Mouse (Mus musculus) heart, adult 9 months (tissue): ENCODE data around the gene Cmklr1.

ENCODE experiments used
- DNase-seq, 2 experiments: peaks; one replicate each; pipeline ENCODE4 v3.0.0; 2022; ENCODE audit warnings: low spot score in 2 of 2

The Cmklr1 gene

GRCm38 (mm10) chr5:113652215-113652614, 2.0 kb upstream of the Cmklr1 start:
- DNase-seq = no peak

DNA sequence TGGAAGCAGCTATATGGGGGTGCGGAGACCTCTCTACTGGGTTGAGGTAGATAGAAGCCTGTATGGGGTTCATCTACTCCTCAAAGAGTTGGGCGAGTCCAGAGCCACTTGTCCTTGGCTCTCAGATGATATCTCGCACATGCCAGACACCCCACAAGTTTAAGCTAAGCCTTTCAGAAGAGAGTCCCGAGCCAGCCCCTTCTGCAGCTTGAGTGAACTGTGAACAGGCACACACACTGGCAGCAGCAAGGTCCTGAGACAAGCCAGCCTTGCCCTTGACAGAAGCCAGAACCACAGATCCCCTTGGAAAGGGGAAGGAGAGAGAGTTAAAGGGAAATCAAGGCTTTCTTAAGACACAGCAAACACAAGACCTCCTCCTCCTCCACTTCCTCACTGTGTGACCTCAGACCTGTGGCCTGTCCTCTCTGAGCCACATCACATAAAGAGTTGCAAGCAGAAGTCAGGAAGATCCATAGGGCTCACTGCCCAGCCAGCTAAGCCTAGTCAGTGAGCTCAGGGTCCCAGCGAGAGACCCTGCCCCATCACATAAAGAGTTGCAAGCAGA, 1.5 kb downstream of the Cmklr1 start:
- no peak for DNase-seq

DNA sequence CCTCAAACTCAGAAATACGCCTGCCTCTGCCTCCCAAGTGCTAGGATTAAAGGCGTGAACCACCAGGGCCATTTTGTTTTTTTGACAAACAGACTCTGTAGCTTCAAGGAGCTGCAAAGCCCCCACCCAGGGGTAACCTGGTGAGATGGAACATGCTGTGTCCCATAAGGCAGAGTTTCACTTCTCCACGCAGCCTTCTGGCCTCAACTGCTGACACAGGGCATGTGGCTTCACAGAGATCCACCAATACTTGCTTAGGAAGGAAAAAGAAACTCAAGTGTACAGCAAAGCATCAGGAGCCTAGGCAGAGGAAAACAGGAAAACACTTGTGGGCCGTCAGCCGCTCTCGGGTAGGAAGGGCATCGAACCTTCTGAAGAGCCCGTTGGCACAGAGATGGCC, 3.1 kb downstream of the Cmklr1 start:
- no peak for DNase-seq

DNA sequence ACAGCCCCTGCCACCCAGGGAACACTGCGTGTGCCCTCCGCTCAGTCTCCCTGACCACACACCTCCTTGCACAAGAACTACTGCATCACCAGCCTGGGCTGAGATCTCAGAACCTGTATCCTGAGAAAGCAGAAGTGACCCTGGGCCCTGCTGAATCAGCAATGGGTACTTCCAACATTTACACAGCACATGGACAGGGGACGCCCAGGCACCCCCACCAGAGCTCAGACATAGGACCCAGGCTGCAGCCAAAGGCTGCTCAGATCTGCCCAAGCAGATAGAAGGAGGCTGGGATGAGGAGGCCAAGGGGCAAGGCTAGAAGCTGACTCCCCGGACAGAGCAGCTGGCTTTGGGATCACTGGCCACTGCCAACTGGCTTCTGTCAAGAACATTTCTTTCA, 5.7 kb downstream of the Cmklr1 start:
- DNase-seq = peak; percentile 57 to 70

- no peak for DNase-seq
Measured at GRCm38 (mm10) chr5:113643107-113643848, 6.9 kb downstream of the Cmklr1 start.

- no peak for DNase-seq
Measured at GRCm38 (mm10) chr5:113641066-113641465, 9.2 kb downstream of the Cmklr1 start.

GRCm38 (mm10) chr5:113639126-113639525, 11.1 kb downstream of the Cmklr1 start:
- no peak for DNase-seq

GRCm38 (mm10) chr5:113638055-113638454, 12.2 kb downstream of the Cmklr1 start:
- no peak for DNase-seq

- no peak for DNase-seq
Measured at GRCm38 (mm10) chr5:113637631-113638030, 12.6 kb downstream of the Cmklr1 start.

DNA sequence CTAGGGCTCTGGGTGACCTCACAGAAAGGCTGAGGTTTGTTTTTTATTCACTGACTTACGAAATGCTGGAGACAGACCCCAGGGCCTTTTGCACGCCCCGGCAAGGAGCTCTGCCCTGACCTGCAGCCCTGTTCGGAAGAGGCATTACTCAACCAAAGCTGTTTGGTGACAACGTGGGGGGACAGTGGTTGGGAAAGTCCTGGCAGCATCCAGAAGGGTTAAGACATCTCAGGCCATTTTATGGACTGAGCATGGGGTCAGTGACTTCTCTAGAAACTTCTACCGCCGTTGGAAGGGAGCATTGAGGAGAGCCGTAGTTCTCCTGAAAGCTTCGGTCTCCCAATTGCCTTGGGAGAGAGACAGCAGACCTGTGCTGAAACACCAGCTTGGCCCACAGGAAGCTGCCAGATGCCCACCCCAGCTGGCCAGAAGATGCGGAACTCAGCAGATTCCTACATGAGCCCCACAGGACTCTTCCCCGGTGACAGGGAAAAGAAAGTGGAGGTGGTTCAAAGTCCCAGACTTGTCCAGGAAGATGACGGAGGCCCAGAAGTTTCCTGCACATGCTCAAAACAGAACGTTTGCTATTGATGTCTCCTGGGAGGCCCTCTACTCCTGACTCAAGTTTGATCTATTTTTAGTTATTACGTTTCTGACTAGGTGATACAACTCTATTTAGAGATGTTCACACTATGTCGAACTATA, 14.2 kb downstream of the Cmklr1 start:
- peak in 1 of 2 experiments; percentile 44 for DNase-seq

- no peak for DNase-seq
Measured at GRCm38 (mm10) chr5:113634887-113635610, 15.2 kb downstream of the Cmklr1 start.

DNA sequence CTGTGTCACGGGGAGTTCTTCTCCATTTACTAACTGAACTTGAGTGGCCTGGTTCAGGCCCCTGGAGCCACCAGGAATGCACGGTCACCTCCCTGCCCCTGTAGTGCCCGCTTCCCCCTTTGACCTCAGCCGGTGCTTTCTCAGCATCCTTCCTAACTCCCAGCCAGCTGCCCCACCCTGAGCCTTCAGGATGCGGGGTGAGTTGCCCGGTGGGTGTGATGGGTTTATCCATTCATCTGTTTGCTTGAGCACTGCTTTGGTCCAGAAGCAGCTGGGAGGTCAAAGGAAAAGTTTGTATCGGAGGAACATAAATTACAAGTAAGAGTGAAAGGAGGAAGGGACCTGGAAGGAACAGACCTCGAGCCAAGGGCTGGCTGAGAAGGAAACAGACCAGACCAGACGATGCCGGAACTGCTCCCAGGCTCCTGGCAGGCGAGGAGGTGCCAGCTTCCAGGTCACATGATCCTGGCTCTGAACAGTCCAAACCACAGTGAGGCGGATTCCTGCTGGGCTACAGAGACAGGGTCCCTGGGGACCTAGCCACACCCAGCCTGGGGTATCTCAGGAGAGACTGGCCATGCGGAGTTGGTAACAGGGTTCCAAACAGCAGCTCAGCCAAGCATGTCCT, 16.1 kb downstream of the Cmklr1 start:
- peak; percentile 81 to 86 for DNase-seq

DNA sequence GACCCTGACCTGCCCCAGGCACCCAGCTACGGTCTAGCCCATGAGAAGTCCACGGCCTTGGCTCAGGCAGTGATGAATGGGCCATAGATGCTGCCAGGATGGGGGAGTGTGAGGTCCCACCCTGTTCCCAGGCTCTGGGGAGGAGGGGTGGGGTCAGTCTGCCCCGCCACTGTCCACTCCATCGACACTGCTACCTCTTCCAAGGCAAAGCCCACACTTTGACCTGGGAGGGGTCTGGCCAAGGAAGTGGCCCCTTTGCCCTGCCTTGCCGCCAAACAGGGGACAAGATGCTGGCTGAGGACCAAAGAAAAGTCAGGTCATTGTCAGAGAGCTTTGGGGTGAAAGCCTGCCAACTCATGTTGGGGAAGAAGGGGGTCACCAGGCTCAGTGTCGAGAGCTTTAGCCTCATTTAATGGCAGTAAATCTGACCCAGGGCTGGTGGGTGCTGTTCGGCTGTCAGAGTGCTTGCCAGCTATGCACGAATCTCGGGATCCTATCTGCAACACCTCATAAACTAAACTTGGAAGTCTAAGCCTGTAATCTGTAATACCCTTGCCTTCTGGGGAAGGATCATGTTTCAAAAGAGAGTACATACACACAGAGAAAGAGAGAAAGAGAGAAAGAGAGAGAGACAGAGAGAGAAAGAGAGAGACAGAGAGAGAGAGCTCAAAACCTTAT, 17.1 kb downstream of the Cmklr1 start:
- no peak for DNase-seq

DNA sequence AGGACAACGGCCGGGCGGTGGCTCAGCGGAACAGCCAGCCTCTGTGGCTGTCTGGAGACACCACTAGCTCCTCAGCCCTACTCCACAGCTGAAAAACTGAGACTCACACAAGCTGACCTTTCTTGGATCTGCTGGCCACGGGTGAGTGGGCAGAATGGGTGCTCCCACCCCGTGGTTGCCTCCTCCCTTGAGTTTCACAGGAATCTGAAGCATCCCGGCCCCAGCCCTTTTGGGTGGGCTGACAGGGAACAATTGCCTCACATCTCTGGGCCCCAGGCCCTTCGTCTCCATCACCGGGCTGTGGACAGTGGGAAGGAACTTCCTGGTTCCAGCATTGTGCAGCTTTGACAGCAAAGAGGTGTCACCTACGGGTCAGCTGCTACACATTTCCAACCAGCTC, 20.1 kb downstream of the Cmklr1 start:
- no peak for DNase-seq

DNA sequence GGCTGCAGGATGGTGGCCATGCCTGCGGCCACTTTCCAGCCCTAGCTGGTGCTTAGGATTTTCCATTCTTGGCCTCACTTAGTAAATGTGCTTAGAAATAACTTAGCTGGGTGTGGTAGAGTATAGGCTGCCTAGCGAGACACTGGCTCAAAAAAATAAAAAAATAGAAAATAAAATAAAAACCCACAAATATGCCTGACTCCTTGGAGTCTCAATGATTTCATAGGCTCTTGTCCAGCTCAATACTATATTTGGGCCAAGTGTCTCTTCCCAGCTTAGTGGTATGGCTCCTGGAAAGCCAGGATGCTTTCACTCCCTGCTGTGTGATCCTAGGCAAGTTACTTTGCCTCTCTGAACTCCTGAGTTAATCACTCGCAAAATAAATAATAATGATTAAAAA, 21.0 kb downstream of the Cmklr1 start:
- no peak for DNase-seq

- DNase-seq = peak; percentile 61 to 70
Measured at GRCm38 (mm10) chr5:113627820-113628437, 22.3 kb downstream of the Cmklr1 start.

- DNase-seq = no peak
Measured at GRCm38 (mm10) chr5:113626991-113627390, 23.2 kb downstream of the Cmklr1 start.

- DNase-seq = no peak
Measured at GRCm38 (mm10) chr5:113626352-113626751, 23.9 kb downstream of the Cmklr1 start.

DNA sequence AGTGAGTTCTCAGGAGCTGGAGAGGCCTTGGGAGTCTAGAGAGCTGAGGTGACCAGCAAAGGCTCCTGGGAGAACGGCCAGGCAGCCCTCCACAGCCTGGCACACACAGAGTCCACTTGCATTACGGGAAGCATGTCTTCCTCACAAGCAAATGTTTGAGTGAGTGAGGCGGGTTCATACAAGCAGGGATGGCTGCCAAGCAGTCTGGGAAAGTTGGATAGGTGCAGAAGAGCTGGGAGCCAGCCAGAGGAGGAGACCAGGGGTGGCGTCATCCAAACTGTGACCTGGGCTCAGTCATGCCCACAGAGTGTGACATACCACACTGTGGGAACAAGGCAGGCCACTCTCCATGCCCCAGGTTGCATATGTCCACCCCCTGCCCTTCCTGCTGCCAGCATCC, 25.2 kb downstream of the Cmklr1 start:
- DNase-seq = no peak

GRCm38 (mm10) chr5:113623052-113623451, 27.2 kb downstream of the Cmklr1 start:
- no peak for DNase-seq

DNA sequence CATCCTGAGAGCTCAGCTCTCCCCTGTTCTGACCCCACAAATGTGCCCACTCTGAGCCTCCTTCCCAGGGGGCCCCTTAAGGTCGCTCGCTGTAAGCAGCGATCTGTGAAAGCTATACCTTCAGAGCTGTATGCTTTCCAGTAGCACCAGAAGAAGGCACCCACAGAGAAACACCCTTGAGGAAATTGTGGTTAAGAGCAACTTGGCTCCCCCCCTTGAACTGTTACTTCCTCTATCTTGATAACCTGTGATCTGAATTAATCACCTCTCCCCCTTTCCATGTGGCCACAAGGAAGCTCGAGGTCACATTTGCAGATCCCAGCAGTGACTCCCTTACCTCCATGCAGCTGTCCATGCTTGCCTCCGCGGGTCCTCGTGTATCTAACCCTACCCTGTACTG, 29.2 kb downstream of the Cmklr1 start:
- no peak for DNase-seq
